Mouse (Mus musculus) lung, postnatal 0 days (tissue): ENCODE data around the gene Ankrd52.

Source experiments
- CTCF ChIP-seq: IDR thresholded peaks from 2 replicates; pipeline ENCODE4 v1.5.1; 2016; ENCODE audit warnings: antibody characterized with exemption, mild to moderate bottlenecking
- EP300 ChIP-seq: IDR thresholded peaks from 2 replicates; pipeline ENCODE4 v1.6.1; 2016; ENCODE audit warnings: antibody characterized with exemption, mild to moderate bottlenecking, control low read depth

GRCm38 (mm10) chr10:128379260-128379659 lies 2.3 kb downstream of the Ankrd52 start:
- no peak for TF ChIP-seq CTCF
- no peak for TF ChIP-seq EP300
